Mouse (Mus musculus): ENCODE results near the gene Jag1.

DNA sequence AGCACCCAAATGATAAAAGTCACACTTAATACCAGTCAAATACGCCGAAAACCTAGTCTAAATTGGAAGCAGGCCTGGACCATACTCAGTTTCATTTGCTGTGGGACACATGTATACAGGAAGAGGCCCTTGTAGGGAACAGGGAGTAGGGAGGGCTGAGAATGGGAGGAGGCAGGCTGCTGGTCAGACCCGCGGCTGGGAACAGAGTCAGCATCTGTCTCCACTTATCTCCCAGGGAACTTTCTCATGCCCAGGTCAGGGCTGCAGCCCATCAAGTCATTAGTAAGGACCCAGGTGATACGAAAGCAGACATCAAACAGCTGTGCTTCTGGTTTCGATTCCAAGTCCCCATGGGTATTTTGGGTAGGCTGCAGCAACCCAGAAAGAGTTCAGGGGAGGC is 28.7 kb downstream of the Jag1 start:
- TF ChIP-seq POLR2A (IDR thresholded peaks at IDR 0.05; ENCODE audit: extremely low read depth, insufficient read depth, low read length) (no peak), CTCF (IDR thresholded peaks at IDR 0.05; ENCODE audit: extremely low read depth, insufficient read depth, low read length) (no peak)
